Mouse (Mus musculus) heart, embryonic 10.5 days (tissue): ENCODE measurements at regions not wholly inside any gene's neighbourhood (a gene's known extent, or its start where the extent isn't known, plus 50 kb on each side); places are given as distances from the start of the nearest gene placed in this dataset.

Experiments
- DNase-seq: peaks from one replicate; pipeline ENCODE4 v3.0.0-alpha.2; 2017; ENCODE audit warnings: low spot score
- H3K27ac ChIP-seq: fragments of 300-500 bp; sonication (generic); 2 replicates; pipeline ENCODE4 v1.5.1; 2016; ENCODE audit warnings: mild to moderate bottlenecking
- H3K27me3 ChIP-seq: fragments of 300-500 bp; sonication (generic); 2 replicates; pipeline ENCODE4 v1.6.1; 2016; ENCODE audit warnings: mild to moderate bottlenecking; ENCODE audit not compliant: poor library complexity, insufficient read depth, severe bottlenecking
- H3K36me3 ChIP-seq: fragments of 300-500 bp; sonication (generic); 2 replicates; pipeline ENCODE4 v1.6.1; 2016; ENCODE audit warnings: mild to moderate bottlenecking, moderate library complexity
- H3K4me1 ChIP-seq: fragments of 300-500 bp; sonication (generic); 2 replicates; pipeline ENCODE4 v1.6.1; 2016; ENCODE audit warnings: mild to moderate bottlenecking
- H3K4me3 ChIP-seq: fragments of 300-500 bp; sonication (generic); 2 replicates; pipeline ENCODE4 v1.5.1; 2016; ENCODE audit warnings: mild to moderate bottlenecking, moderate library complexity
- H3K9me3 ChIP-seq: fragments of 300-500 bp; sonication (generic); 2 replicates; pipeline ENCODE4 v1.6.1; 2016; ENCODE audit warnings: mild to moderate bottlenecking, moderate library complexity
- WGBS: fragments of 180-500 bp; shearing (Covaris S2); methylation state at CpG from one replicate; pipeline ENCODE4 v1.1.7; 2016; 5-methylcytosine and 5-hydroxymethylcytosine counted together

DNA sequence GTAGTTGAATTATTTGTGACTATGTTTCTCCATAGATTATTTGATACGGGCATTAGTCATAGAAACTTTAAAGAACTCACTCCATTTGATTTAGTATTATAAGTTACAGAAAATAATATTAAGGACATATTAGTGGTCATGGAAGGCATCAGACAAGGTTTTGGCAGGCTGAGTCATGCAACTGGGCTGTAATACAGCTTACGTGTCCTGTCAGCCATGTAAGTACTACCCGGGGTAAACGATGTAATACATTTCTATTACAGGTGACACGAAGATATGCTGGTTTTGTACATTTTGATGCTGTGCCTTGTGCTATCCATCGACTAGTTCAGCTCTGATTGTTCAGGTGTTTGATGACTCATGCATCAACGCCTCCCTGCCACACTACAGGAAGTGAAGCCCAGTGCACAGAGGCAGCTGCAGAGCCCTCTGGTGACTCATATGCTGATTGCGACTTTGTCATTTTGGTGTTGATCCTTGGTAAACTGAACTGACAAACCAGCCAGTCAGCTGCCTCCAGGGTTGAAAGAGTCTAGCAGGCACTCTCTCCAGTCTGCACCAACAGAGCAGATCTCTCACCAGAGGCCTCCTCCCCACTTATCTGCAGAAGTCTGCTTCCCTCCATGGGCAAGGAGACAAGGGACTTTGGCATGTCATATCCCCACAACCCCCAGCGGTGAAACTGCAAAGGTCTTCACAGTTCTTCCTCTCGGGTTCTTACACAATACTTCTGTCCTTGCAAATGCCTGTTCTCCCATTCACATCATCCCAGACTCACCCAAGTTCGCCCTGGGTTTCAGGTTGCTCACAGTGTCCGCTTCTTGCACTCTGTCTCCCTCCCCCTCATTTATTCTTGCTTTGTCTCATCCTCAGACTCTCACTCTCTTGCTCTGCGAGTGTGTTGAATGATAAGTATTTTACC lies 165.9 kb upstream of the Npy start:
- no peak overlapping the region for H3K4me3 ChIP-seq
- DNase-seq: no peak
- no peaks in the 10 kb centered on the region for H3K27me3 ChIP-seq
- no peaks in the 10 kb centered on the region for H3K36me3 ChIP-seq
- WGBS: 59% methylated on average over 13 of the region's 13 CpGs
- no peak overlapping the region for H3K27ac ChIP-seq
- no peaks in the 10 kb centered on the region for H3K4me1 ChIP-seq
- no peaks in the 10 kb centered on the region for H3K9me3 ChIP-seq

DNA sequence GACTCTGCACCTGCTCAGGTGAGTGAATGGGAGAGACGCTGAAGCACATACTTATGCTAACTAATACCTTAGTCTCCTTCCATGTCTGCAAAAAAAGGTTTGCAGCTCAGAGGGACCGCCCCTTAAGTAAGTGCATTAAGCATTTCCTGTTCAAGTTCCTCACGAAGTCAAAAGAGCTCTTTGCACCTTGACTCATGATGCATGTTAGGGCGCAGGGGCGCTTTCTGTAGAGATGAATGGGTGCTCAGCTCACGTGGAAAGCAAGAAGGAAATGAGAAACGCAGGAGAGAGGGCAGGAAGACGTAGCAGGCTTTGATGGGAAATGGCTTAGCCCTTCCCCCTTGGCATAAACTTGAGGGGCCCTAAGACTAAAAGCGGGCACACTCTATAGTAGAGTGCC lies 164.5 kb upstream of the Npy start:
- Histone ChIP-seq H3K27me3 (no peaks in the 10 kb centered on the region), H3K4me1 (no peaks in the 10 kb centered on the region), H3K9me3 (no peaks in the 10 kb centered on the region), H3K27ac (no peak overlapping the region), H3K4me3 (no peak overlapping the region), H3K36me3 (no peaks in the 10 kb centered on the region)
- no peak for DNase-seq
- WGBS: 66% methylated on average over 9 of the region's 9 CpGs

DNA sequence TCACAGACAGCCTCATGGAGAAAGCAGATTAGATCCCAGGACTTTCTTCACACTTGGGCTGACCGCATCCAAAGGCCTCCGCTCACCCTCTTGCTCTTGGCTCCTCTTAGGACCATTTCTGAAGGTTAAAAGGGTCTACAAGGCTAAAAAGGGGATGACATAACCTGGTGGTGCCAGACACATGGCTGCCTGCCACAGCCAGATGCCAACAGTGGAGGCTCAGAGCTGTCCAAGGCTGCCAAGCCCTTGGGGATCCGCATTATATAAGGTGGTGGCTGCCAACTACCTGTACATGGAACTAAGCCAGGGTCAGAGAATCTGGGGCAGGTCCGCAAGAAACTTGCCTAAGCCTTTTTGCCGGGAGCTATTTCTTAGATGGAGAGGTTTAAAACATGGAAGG lies 151.5 kb upstream of the Npy start:
- DNase-seq: no peak
- no peaks in the 10 kb centered on the region for H3K27me3 ChIP-seq
- H3K4me3 ChIP-seq: no peak overlapping the region
- H3K27ac ChIP-seq: no peak overlapping the region
- no peaks in the 10 kb centered on the region for H3K9me3 ChIP-seq
- H3K36me3 ChIP-seq: no peaks in the 10 kb centered on the region
- H3K4me1 ChIP-seq: peaks cover 9% of the 10 kb centered on the region
- WGBS: 72% methylated on average over 5 of the region's 5 CpGs

DNA sequence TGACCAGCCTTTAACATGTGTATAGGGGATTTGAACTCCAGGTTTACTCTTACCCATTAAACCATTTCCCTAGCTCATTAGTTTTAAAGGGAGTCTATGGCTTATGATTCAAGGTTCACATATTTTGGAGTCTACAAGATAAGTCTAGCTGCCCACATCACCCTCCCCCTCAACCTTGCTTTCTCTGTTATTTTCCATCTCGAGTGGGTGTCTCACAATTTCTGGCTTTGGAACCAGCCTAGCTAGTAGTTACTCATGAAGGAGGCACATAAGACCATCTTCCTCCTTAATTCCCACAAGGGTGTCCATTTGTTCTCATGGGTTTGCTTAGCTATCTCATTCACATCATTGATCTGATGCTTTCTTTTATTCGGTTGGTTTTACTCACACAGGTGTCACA lies 150.6 kb upstream of the Npy start:
- H3K27me3 ChIP-seq: no peaks in the 10 kb centered on the region
- WGBS: 78% methylated on average over 2 of the region's 2 CpGs
- H3K4me3 ChIP-seq: no peak overlapping the region
- no peak for DNase-seq
- H3K36me3 ChIP-seq: no peaks in the 10 kb centered on the region
- H3K27ac ChIP-seq: no peak overlapping the region
- no peaks in the 10 kb centered on the region for H3K9me3 ChIP-seq
- H3K4me1 ChIP-seq: peaks cover 9% of the 10 kb centered on the region

DNA sequence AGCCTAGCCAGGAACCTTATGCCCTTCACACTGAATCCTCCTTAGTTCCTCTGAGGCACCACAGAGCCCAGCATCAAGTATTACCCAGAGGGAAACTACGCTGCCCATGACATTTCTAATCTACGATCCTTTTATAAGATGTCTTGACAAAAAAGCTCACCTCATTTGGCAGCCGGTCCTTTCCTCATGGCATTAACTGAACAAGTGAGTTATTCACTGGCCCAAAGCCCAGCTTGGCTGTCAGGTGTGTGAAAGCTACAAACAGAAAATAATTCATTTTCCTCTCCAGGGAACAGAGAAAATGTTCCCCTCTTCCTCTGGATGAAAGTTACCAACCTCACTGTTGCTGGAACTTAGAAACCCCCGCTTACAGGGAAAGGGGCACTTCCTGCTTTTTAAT lies 135.7 kb upstream of the Npy start:
- Histone ChIP-seq H3K4me1 (no peaks in the 10 kb centered on the region), H3K27ac (no peak overlapping the region), H3K27me3 (no peaks in the 10 kb centered on the region), H3K4me3 (no peak overlapping the region), H3K36me3 (no peaks in the 10 kb centered on the region), H3K9me3 (no peaks in the 10 kb centered on the region)
- DNase-seq: no peak
- WGBS: 86% methylated on average over 4 of the region's 4 CpGs

DNA sequence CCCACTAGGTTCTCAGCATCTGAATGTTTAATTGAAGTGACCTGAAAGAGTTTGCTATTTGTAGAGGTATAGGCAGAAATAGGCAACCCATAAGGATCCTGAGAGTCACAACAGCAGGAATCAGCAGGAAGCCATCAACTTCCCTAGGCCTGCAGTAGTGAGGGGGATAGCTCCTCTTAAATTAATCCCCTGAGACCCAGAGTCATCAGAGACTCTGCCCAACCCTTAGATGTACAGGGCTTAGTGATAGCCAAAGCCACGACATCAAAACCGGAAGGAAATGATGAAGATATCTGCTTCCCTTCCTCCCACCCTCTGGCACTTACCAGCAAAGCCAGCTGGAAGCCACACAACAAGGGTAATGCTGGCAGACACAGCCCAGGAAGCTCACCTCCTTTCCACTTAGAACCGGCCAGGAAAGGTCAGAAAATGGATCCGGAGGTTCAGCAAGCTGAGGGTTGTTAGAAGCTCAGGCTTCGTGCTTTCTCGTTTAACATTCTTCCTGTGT lies 130.4 kb upstream of the Npy start:
- H3K4me1 ChIP-seq: no peaks in the 10 kb centered on the region
- no peak overlapping the region for H3K27ac ChIP-seq
- H3K36me3 ChIP-seq: no peaks in the 10 kb centered on the region
- 24% methylated on average over 6 of the region's 6 CpGs for WGBS
- no peak for DNase-seq
- no peak overlapping the region for H3K4me3 ChIP-seq
- no peaks in the 10 kb centered on the region for H3K9me3 ChIP-seq
- no peaks in the 10 kb centered on the region for H3K27me3 ChIP-seq

DNA sequence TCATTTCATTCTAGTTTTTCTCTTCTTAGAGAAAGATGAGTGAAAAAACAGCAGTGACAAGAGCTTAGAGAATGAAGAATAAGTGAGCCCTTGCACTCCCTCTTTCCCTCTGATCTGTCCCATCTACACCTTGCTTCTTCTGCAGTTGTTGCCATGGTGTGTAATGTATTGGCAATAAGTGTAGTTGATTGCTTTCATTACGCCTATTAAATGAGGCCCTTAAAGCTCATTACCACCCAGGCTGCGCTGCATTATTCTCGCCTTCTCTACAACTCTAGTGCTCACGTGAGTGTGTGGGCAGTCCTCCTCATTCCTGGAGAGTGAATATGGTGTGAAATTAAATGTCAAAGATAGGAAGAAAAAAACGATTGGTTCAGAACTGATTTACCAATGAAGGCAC lies 127.7 kb upstream of the Npy start:
- no peak overlapping the region for H3K4me3 ChIP-seq
- no peaks in the 10 kb centered on the region for H3K27me3 ChIP-seq
- H3K4me1 ChIP-seq: no peaks in the 10 kb centered on the region
- DNase-seq: no peak
- H3K9me3 ChIP-seq: no peaks in the 10 kb centered on the region
- H3K36me3 ChIP-seq: no peaks in the 10 kb centered on the region
- no peak overlapping the region for H3K27ac ChIP-seq
- WGBS: 75% methylated on average over 5 of the region's 5 CpGs

DNA sequence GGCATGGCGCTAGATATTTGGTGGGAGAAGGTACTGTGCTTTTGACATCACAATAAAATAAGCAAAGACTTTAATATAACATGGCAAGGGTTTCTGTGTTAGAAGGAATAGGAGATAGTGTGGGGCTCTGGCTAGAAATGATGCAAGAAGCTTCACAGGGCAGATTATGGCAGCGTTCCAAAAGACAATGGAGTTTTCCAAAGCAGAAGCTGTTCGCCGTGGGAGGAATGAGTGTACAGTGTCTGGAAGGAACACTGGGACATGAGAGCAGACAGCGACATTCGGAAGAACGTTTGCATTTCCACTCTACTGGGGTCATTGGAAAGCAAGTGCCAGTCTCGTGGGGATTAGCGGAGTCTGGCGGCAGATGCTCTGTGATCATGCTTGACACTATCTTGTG lies 125.5 kb upstream of the Npy start:
- H3K27ac ChIP-seq: no peak overlapping the region
- H3K36me3 ChIP-seq: no peaks in the 10 kb centered on the region
- no peak overlapping the region for H3K4me3 ChIP-seq
- no peaks in the 10 kb centered on the region for H3K4me1 ChIP-seq
- no peak for DNase-seq
- H3K27me3 ChIP-seq: no peaks in the 10 kb centered on the region
- H3K9me3 ChIP-seq: no peaks in the 10 kb centered on the region
- 80% methylated on average over 10 of the region's 10 CpGs for WGBS

DNA sequence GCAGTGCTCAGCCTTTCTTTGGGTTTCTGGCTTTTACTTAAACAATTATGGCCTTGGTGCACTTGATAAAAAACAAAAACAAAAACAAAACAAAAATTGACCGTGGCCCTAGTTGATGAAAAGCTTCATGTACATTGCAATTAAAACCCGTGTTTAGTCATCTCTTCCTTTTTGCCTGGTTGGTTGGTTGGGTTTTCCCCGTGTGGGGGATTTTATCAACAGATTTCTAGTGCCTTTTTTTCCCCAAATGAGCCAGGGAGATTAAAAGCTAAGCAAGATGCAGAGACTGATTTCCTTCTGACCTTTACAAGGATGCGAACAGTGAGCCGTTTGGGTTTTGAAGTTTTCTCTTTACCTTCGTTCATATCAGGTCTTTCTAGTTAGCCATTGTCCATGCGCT lies 121.1 kb upstream of the Npy start:
- no peaks in the 10 kb centered on the region for H3K4me1 ChIP-seq
- WGBS: 82% methylated on average over 7 of the region's 7 CpGs
- no peak overlapping the region for H3K4me3 ChIP-seq
- no peaks in the 10 kb centered on the region for H3K9me3 ChIP-seq
- H3K27me3 ChIP-seq: no peaks in the 10 kb centered on the region
- H3K27ac ChIP-seq: no peak overlapping the region
- H3K36me3 ChIP-seq: no peaks in the 10 kb centered on the region
- no peak for DNase-seq

DNA sequence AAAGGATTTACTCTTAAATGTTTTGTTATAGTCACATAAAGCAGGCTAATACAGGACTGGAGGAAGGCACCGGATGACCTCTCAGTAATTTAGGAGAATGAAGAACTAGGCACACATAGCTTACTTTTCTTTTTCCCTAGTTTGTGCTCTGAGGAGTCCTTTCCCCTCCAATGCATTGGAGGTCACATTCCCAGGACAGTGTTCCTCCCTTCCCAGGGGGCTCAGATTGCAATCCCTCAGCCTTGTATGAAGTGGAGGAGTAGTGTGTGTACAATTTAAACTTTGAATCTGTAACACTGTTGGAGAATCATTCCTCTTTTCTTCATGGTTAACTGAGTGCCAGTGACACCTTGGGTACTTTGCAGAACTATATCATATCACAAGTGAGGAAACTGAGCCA lies 109.5 kb upstream of the Npy start:
- no peak overlapping the region for H3K27ac ChIP-seq
- H3K36me3 ChIP-seq: no peaks in the 10 kb centered on the region
- no peak for DNase-seq
- no peaks in the 10 kb centered on the region for H3K9me3 ChIP-seq
- H3K27me3 ChIP-seq: no peaks in the 10 kb centered on the region
- peaks cover 7% of the 10 kb centered on the region; the same call in 1 of the 2 replicates for H3K4me1 ChIP-seq
- no peak overlapping the region for H3K4me3 ChIP-seq
- 89% methylated on average over 1 of the region's 1 CpGs for WGBS

DNA sequence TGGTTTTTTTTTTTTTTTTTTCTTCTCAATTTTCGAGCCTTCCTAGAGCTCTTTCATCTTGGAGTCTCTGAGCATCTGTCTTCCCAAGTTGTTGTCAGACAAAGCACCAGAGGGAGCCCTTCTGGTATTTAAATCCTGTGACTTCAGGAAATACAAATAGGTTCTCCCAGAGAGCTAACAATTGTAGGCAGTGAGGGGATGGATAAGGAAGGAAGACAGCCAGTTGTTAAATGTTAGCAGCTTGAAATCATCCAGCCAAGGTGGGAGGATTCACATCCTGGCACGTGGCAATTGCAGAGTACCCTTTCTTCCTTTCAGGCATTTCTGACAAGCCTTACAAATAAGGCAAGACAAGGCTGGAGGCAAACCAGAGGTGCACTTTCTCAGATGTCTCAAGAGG lies 106.0 kb upstream of the Npy start:
- no peak for DNase-seq
- WGBS: 2% methylated on average over 2 of the region's 2 CpGs
- Histone ChIP-seq H3K27ac (no peak overlapping the region), H3K4me1 (peaks cover 7% of the 10 kb centered on the region; the same call in 1 of the 2 replicates), H3K4me3 (no peak overlapping the region), H3K36me3 (no peaks in the 10 kb centered on the region), H3K9me3 (no peaks in the 10 kb centered on the region), H3K27me3 (no peaks in the 10 kb centered on the region)

DNA sequence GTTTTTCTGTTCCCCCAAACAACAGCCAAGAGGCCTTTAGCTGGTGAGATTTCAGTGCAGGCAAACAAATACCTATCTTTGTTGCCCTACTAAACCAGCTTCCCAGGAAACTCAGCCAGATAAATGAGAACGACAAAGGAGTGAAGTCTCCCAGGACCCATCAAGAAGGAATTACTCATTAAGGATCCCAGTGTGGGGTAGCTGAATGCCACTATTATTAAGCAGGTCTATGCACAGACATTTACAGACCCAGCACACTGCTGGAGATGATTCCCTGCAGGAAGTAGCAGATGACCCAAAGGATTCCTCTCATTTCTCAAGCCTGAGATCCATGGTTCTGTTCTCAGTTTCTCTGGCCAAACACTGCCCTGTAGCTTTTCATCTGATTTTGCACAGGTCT lies 105.6 kb upstream of the Npy start:
- H3K4me3 ChIP-seq: no peak overlapping the region
- no peak for DNase-seq
- H3K9me3 ChIP-seq: no peaks in the 10 kb centered on the region
- no peaks in the 10 kb centered on the region for H3K36me3 ChIP-seq
- H3K27ac ChIP-seq: no peak overlapping the region
- 33% methylated on average over 1 of the region's 1 CpGs for WGBS
- no peaks in the 10 kb centered on the region for H3K27me3 ChIP-seq
- peaks cover 7% of the 10 kb centered on the region; the same call in 1 of the 2 replicates for H3K4me1 ChIP-seq

DNA sequence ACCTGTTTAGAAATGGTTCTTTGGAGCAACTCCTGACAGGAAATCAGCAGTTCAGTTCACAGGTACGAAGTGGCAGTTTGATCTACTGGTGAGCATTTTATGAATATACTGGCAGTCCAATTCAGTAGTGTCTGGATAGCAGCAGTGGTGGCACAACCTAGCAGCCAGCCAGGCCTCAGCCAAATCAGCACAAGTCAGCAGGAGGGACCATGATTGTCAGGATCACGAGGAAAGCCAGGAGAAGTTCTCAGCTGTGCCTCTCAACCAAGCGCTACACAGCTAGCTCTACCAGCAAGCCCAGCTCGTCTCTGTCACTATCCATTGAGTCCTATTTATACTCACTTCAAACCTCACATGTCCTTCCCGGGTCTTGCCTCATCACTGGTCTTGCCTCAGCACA lies 89.3 kb upstream of the Npy start:
- 64% methylated on average over 5 of the region's 5 CpGs for WGBS
- no peaks in the 10 kb centered on the region for H3K4me1 ChIP-seq
- DNase-seq: no peak
- no peaks in the 10 kb centered on the region for H3K36me3 ChIP-seq
- no peak overlapping the region for H3K27ac ChIP-seq
- H3K4me3 ChIP-seq: no peak overlapping the region
- H3K27me3 ChIP-seq: no peaks in the 10 kb centered on the region
- H3K9me3 ChIP-seq: no peaks in the 10 kb centered on the region

DNA sequence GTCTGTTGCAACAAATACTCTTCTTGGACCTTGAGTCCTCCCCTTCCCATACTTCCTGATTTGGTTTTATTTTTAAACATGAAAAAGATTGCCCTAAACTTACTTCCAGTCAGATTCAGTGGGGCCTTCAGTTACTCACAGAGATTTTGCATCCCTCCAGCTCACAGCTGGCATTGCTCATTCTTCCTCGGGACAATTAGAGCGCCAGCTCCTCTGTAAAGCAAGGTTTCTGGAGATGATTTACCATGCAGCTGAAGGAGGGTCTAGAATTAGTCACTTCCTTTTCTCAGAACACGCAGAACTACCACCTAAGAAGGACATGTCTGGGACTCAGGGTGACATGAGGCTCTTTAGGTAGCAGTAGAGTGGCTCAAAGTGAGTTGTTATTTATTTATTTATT lies 79.4 kb upstream of the Npy start:
- H3K4me1 ChIP-seq: no peaks in the 10 kb centered on the region

More for the DNA sequence above, 79.4 kb upstream of the Npy start:
- Histone ChIP-seq H3K4me3 (no peak overlapping the region), H3K27ac (no peak overlapping the region), H3K36me3 (no peaks in the 10 kb centered on the region), H3K27me3 (no peaks in the 10 kb centered on the region), H3K9me3 (no peaks in the 10 kb centered on the region)
- 74% methylated on average over 3 of the region's 3 CpGs for WGBS
- DNase-seq: no peak
